Mouse (Mus musculus) T-helper 17 cell (primary cell): ENCODE measurements around the gene Dyrk1a.

Experiments used
- in situ Hi-C, 2 experiments: fragments of 300-600 bp; cut with MboI, MseI; formaldehyde crosslinking; loops; 1 replicate in 1 of 2; 2 replicates in 1 of 2; pipeline ENCODE4 v1.15.1; 2025; ENCODE audit warnings: high pct_unique_total_duplicates in 2 of 2

Gene Dyrk1a

GRCm38 (mm10) chr16:94701141-94701540, 131.3 kb downstream of the Dyrk1a start:
- in situ Hi-C loops, result no loop called here

- in situ Hi-C loops, result no loop called here
These were observed 132.2 kb downstream of the Dyrk1a start for GRCm38 (mm10) chr16:94701971-94702370.

- in situ Hi-C loops, result no loop called here
These were observed 143.8 kb downstream of the Dyrk1a start for GRCm38 (mm10) chr16:94713480-94714094.

- in situ Hi-C loops, result no loop called here
These were observed 144.7 kb downstream of the Dyrk1a start for GRCm38 (mm10) chr16:94714483-94714882.

GRCm38 (mm10) chr16:94717051-94717450, 147.2 kb downstream of the Dyrk1a start:
- in situ Hi-C loops, result no loop called here

- in situ Hi-C loops, result no loop called here
These were observed 149.1 kb downstream of the Dyrk1a start for GRCm38 (mm10) chr16:94718919-94719318.

GRCm38 (mm10) chr16:94719488-94719887, 149.7 kb downstream of the Dyrk1a start:
- in situ Hi-C loops, result no loop called here

GRCm38 (mm10) chr16:94720476-94721153, 150.8 kb downstream of the Dyrk1a start:
- in situ Hi-C loops, result loop anchor here in 1 of 2 experiments (10.0 kb wide), 1 partner anchor 1526 kb away; no protein-coding TSS in a partner anchor

- in situ Hi-C loops, result loop anchor here in 1 of 2 experiments (10.0 kb wide), 1 partner anchor 1527 kb away; no protein-coding TSS in a partner anchor
These were observed 151.8 kb downstream of the Dyrk1a start for GRCm38 (mm10) chr16:94721549-94722006.

- in situ Hi-C loops, result loop anchor here in 1 of 2 experiments (10.0 kb wide), 1 partner anchor 1528 kb away; no protein-coding TSS in a partner anchor
These were observed 153.1 kb downstream of the Dyrk1a start for GRCm38 (mm10) chr16:94722936-94723335.

GRCm38 (mm10) chr16:94724061-94724596, 154.3 kb downstream of the Dyrk1a start:
- in situ Hi-C loops, result loop anchor here in 1 of 2 experiments (10.0 kb wide), 1 partner anchor 1529 kb away; no protein-coding TSS in a partner anchor

GRCm38 (mm10) chr16:94724747-94725211, 155.0 kb downstream of the Dyrk1a start:
- in situ Hi-C loops, result loop anchor here in 1 of 2 experiments (10.0 kb wide), 1 partner anchor 1530 kb away; no protein-coding TSS in a partner anchor

- in situ Hi-C loops, result loop anchor here in 1 of 2 experiments (10.0 kb wide), 1 partner anchor 1534 kb away; no protein-coding TSS in a partner anchor
These were observed 159.4 kb downstream of the Dyrk1a start for GRCm38 (mm10) chr16:94729236-94729635.

- in situ Hi-C loops, result no loop called here
These were observed 161.2 kb downstream of the Dyrk1a start for GRCm38 (mm10) chr16:94731027-94731426.

GRCm38 (mm10) chr16:94735472-94735871, 165.7 kb downstream of the Dyrk1a start:
- in situ Hi-C loops, result no loop called here

- in situ Hi-C loops, result no loop called here
These were observed 166.9 kb downstream of the Dyrk1a start for GRCm38 (mm10) chr16:94736462-94737358.

GRCm38 (mm10) chr16:94737359-94737687, 167.5 kb downstream of the Dyrk1a start:
- in situ Hi-C loops, result no loop called here

- in situ Hi-C loops, result no loop called here
These were observed 174.2 kb downstream of the Dyrk1a start for GRCm38 (mm10) chr16:94743853-94744501.

- in situ Hi-C loops, result no loop called here
These were observed 175.2 kb downstream of the Dyrk1a start for GRCm38 (mm10) chr16:94745016-94745415.
